Mouse (Mus musculus): ENCODE measurements around the gene Paqr5.

The Paqr5 gene

DNA sequence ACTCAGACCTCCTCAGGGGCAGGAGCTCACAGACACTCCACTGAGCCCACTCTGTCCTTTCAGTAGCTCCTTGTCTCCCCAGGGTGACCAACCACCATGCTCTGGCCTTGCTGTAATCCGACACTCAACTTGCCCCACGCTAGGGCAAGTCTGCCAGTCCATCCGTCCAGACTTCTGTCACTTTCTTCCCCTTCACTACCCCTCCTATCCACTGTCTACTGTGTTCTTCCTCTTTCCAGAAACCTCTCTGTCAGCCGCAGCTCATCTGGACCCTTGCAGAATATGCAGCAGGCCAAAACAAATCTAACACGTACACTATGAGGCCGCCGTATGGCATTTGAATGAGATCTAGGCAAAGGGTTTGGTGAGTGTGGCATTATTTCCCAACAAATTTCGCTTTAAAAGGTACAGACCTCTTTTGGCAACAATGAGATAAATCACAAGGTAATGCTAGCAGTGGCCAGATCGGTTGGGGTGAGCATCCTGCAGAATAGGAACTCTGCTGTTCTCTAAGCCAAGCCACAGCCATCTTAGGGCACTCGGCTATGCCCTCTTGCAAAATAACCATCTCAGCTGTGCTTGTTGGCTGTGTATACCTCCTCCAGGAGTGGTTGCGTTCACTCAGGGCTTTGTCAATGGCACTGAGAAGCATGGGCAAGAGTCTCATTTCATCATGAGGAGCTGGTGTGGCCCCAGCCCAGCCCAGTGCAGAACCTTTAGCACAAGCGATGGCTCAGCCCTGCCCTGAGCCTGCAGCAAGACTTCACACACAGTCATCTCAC lies 13.1 kb downstream of the Paqr5 start:
- CTCF ChIA-PET = interaction anchor here (0.6 kb wide), 1 partner anchor 312 kb away, joined by 4 read pairs; no protein-coding TSS in a partner anchor

GRCm38 (mm10) chr9:62008360-62008759 lies 18.3 kb downstream of the Paqr5 start:
- CTCF ChIA-PET = no interaction called here

DNA sequence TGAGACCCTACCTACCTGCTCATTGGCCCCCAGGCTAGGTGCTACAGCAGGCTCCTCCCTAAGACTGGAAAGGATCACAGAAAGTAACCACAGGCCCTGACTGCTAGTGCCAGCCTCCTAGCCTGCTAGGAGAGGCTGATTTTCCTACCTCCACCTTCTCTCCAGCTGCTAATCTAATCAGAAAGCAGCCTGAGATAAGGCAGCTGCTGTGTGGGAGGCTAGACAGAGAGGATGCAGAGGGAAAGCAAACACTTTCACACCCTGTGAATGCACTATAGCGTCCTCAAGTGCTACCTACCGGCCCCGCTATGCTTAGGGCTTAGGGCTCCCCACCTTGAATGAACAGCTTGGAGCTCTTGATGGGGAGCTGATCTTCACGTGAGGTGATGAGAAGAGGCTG lies 19.6 kb downstream of the Paqr5 start:
- CTCF ChIA-PET = no interaction called here

GRCm38 (mm10) chr9:62003611-62004010 lies 23.0 kb downstream of the Paqr5 start:
- CTCF ChIA-PET = interaction anchor here (0.8 kb wide), 1 partner anchor 161 kb away, joined by 6 read pairs; no protein-coding TSS in a partner anchor

GRCm38 (mm10) chr9:61999653-62000420 lies 26.8 kb downstream of the Paqr5 start:
- CTCF ChIA-PET = interaction anchor here (1.3 kb wide), 1 partner anchor 36 kb away, joined by 3 read pairs; no protein-coding TSS in a partner anchor

DNA sequence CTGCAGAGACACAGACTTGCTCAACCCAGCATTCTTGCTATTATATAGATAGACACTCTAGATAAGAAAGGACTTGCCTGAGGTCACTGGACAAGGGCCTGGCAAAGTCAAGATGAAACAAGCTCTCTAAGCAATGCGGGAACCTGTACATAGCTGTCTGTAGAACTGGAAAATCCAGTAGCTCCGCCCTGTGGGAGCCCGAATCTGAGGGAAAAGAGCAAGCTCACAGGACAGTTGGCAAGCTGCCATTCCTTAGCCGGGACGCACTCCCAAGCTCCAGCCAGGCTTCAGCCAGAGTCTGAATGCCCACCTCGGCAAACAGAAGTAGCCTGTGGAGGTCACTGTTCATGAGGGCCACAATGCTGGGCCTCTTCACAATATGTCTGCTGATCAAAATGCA lies 28.8 kb downstream of the Paqr5 start:
- CTCF ChIA-PET = no interaction called here

DNA sequence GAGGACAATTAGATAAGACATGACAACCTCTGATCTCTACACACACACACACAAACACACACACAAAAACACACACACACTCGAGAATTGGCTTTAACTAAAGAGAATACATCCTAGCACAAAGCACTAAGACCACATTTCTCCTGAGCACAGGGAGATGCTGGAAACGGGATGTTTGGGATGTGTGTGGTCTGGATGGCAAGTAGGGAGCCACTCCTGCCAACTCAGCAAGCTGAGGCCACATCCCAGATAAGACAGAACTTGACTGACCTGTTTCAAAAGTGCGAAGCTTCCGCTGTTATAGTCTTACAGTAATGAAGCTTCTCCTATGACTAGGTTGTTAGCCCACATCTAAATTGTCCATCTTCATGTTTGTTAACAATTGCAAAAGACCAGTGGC lies 35.5 kb downstream of the Paqr5 start:
- CTCF ChIA-PET = no interaction called here

DNA sequence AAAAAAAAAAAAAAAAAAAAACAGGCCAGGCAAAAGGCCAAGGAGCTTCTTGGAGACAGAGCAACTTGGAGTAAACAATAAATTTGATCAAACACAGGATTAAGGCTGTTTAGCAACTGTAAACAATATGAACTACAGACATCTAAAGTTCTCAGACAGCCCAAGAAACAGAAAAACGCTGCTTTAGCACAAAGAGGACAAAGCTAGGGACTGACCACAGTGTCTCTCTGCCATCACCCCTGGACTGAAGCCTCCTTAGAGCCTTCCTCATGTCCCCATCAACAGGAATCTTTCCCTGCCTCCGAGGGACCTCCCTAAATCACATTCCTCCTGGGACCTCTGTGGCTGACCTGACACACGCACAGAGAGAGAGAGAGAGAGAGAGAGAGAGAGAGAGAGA lies 35.9 kb downstream of the Paqr5 start:
- CTCF ChIA-PET = no interaction called here

GRCm38 (mm10) chr9:61986055-61986454 lies 40.6 kb downstream of the Paqr5 start:
- CTCF ChIA-PET = interaction anchor here (0.7 kb wide), 1 partner anchor 809 kb away, joined by 5 read pairs; no protein-coding TSS in a partner anchor

DNA sequence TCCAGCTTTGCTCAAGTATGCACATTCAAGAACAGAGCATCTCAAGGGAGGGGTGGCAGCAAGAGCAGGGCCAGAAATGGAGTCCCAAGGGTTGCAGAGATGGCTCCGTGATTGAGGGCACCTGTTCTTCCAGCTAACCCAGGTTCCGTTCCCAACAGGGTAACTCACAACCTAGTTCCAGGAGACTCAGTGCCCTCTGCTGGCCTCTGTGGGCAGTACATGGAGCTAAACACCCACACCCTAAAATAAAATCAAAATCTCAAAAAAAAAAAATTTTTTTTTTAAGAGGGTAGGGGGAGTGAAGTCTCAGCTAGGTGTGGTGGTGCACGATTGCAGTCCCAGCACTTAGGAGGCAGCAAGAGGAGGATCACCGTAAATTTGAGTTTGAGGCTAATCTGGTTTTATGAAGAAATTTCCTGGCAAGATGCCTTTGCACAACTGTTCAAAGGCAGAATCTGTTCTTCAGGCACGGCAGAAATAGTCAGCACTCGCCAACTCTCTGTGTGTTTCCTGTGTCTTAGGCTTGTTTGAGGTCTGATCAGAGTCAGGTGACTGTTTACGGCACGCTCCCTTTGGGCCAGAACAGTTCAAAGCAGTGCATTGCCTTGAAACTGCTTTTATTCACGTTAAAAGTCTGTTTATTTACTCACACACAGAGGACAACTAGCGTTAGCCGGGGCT lies 41.3 kb downstream of the Paqr5 start:
- CTCF ChIA-PET = interaction anchor here (0.9 to 1.4 kb wide), 2 partner anchors 12 to 24 kb away, joined by 3 read pairs; no protein-coding TSS in a partner anchor

GRCm38 (mm10) chr9:61982940-61983620 lies 43.6 kb downstream of the Paqr5 start:
- CTCF ChIA-PET = interaction anchor here (0.6 to 1.2 kb wide), 3 partner anchors 10 to 18 kb away, joined by 3 to 7 read pairs (median 3); no protein-coding TSS in a partner anchor

DNA sequence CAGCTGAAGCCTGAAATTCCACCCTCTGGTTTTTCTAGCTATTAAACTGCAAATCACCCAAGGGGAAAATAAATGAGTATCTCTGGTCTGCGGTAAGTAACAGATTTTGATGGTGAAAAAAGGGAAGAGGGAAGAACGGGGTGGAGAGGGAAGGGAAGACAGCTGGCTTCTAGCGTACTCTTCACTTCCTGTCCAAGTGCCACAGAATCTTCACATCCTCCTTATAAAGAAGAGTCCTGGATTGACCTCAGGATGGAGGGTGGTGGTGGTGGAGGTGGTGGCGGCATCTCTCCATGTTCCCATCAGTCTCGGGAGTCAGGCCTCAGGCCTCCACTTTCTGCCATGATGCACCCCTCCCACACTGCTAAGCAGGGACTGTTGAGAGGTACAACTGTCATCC lies 44.8 kb downstream of the Paqr5 start:
- CTCF ChIA-PET = interaction anchor here (0.6 kb wide), 1 partner anchor 1133 kb away, joined by 3 read pairs; no protein-coding TSS in a partner anchor

DNA sequence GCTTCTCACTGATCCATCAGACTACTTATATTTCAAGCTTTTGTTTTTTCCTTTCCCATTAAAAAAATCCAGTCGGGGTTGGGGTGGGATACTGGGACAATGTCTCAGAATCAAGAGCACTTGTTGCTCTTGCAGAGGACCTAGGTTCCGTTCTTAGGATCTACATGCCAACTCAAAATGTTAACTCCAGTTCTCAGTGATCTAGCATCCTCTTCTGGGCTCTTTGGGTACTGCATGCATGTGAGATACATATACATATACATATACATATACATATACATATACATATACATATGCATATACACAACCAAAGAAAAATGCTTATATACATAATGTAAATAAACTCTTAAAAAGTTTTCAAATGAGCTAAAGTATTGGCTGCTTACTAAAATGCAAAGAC lies 46.7 kb downstream of the Paqr5 start:
- CTCF ChIA-PET = no interaction called here

DNA sequence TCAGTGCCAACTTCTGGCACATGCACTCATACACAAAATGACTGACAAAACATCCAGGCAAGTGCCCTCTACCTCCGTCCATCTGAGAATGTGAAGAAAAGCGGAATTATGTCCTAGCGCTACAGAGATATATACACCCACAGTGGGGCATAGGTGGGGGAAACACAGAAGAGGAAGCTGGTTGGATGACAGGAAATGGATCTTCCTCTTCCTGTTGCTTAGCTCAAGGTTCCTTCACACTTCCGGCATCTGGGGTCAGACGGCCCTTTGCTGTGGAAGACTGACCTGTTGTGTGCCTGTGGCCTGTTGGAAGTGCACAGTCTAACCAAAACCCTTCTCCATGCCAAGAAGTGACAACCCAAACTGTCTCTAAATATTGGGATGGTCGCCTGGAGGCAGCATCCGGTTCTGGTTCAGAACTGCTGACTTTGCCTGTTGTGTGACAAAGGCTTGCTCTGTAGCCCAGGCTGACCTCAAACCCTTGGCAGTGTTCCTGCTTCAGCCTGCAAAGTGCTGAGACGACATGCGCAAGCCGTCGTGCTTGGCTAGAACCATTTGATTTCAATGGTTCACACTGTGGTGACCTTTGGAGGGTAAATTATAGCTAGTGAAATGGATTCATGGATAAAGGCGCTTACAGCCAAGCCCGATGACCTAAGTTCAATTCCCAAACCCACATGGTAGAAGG lies 49.3 kb downstream of the Paqr5 start:
- CTCF ChIA-PET = interaction anchor here (0.6 kb wide), 1 partner anchor 51 kb away, joined by 6 read pairs; no protein-coding TSS in a partner anchor

- CTCF ChIA-PET = no interaction called here
Observed at GRCm38 (mm10) chr9:61972031-61972430, 54.6 kb downstream of the Paqr5 start.

- CTCF ChIA-PET = interaction anchor here (0.7 kb wide), 1 partner anchor 177 kb away, joined by 6 read pairs; no protein-coding TSS in a partner anchor
Observed at GRCm38 (mm10) chr9:61971045-61971444, 55.6 kb downstream of the Paqr5 start.

- CTCF ChIA-PET = interaction anchor here (0.9 kb wide), 1 partner anchor 17 kb away, joined by 3 read pairs; no protein-coding TSS in a partner anchor
Observed at GRCm38 (mm10) chr9:61967357-61967756, 59.3 kb downstream of the Paqr5 start.

DNA sequence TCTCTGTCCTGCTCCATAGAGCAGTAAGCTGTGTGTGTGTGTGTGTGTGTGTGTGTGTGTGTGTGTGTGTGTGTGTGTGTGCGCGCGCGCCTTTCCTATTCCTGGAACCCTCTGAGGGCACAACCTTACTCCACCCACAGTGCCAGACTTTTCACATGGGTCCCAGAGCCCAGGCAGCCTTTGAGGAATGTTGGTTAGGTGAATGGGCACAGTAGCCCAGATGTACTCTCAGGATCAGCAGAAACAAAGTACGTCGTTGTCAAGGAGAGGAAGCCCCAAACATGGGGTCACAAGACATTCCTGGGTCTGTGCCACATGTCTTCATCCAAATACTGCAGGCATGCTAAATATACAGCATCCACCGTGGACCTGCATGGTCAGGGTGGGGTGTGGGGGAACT lies 60.7 kb downstream of the Paqr5 start:
- CTCF ChIA-PET = interaction anchor here (0.6 to 0.9 kb wide), 3 partner anchors 18 to 281 kb away, joined by 3 to 4 read pairs (median 3); no protein-coding TSS in a partner anchor

DNA sequence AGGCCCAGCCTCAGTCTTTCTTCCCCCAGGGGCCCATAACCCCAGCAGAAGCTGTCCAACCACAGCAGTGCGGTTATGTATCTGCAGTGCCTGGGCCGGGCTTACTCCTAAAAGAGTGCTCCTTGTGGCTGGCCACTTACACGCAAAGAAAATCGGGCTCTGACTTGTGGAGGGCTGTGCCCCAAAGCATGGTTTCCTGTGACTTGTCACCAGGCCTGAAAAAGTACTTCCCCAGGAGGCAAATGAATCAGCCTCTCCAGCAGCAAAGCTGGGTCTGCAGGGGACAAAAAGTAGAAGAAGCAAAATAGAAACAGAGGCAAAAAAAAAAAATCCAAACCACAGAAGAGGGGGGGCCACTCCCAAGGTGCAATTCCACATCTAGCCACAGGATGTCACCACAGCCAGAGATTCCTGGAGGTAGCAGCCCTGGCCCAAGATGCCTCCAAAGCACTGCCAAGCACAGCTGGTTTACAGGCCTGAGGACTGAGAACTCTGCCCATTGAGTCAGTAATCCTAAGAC lies 61.2 kb downstream of the Paqr5 start:
- CTCF ChIA-PET = interaction anchor here (0.6 to 0.8 kb wide), 3 partner anchors 14 to 282 kb away, joined by 3 to 4 read pairs (median 3); no protein-coding TSS in a partner anchor

GRCm38 (mm10) chr9:61963356-61963755 lies 63.3 kb downstream of the Paqr5 start:
- CTCF ChIA-PET = interaction anchor here (0.8 kb wide), 1 partner anchor 36 kb away, joined by 3 read pairs; no protein-coding TSS in a partner anchor

All from spleen, embryonic (tissue).